Mouse (Mus musculus): ENCODE data around the gene Phospho1. TPM values are rescaled to one million over a fixed set of nuclear protein-coding genes. Genes with fewer than 3 reads are reported as not detected.

The Phospho1 gene
- polyA plus RNA-seq, 2 experiments = 2.5 to 35.5 TPM

DNA sequence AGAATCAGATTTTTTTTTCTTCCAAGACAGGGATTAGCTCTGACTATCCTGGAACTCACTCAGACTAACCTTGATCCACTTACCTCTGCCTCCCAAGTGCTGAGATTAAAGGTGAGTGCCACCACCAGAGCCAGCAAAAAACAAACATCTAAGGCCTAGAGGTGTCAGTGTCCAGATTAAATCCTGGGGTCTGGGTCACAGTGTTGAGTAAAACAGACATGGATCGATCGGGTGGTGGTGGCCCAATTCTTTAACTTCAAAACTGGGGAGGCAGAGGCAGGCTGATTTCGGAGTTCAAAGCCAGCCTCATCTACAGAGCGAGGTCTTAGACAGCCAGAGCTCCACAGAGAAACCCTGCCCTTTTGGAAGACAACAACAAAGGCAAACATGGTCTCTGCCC is 1.9 kb upstream of the Phospho1 start:
- H3K4me1 ChIP-seq (ENCODE audit: control insufficient read depth, insufficient read depth, low read length) = peaks cover 7% of the 10 kb centered on the region
- H3K27me3 ChIP-seq (ENCODE audit: control insufficient read depth, insufficient read depth, low read length) = peaks cover 25% of the 10 kb centered on the region
- TF ChIP-seq POLR2A (IDR thresholded peaks at IDR 0.05; ENCODE audit: borderline replicate concordance, extremely low read depth, insufficient read depth, insufficient read length) = no peak
- WGBS = 91% methylated on average over 4 of the region's 4 CpGs
- no peaks in the 10 kb centered on the region for H3K9me3 ChIP-seq (ENCODE audit: control insufficient read depth, low read length)
- no peak overlapping the region for H3K4me2 ChIP-seq (replicated peaks; ENCODE audit: low read depth, low read length, severe bottlenecking)
- ATAC-seq (ENCODE audit: low FRiP score, low read depth) (no peak), DNase-seq (ENCODE audit: low spot score) (no peak)
- H3K4me3 ChIP-seq (replicated peaks; ENCODE audit: low read length) = no peak overlapping the region
- no peaks in the 10 kb centered on the region for H3K36me3 ChIP-seq (ENCODE audit: control insufficient read depth, insufficient read depth, low read length)
- H3K9ac ChIP-seq (ENCODE audit: low read depth, low read length, severe bottlenecking) = no peak overlapping the region
- H3K27ac ChIP-seq (replicated peaks; ENCODE audit: low read depth, low read length) = no peak overlapping the region

DNA sequence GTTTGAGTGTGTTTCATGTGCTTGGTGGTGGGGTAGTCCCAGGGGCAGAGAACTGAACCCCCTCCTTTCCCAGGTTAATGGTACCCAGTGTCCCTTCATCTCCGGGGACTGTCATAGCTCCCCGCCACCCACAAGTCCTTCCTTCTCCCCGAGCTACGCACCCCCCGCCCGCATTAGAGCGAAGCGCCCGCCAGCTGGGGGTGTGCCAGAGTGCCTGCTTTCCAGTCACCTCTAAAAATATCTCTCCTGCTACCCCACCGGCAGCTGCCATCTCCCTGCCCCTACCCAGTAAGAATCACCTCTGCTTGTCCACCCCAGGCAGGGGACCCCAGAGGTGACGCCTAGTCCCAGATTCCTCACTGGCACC is 561 bp downstream of the Phospho1 start:
- Histone ChIP-seq H3K9ac (ENCODE audit: low read depth, low read length, severe bottlenecking) (peak overlapping the region; percentile 47; the same call in 1 of the 2 replicates), H3K4me1 (ENCODE audit: control insufficient read depth, insufficient read depth, low read length) (peaks cover 7% of the 10 kb centered on the region), H3K36me3 (ENCODE audit: control insufficient read depth, insufficient read depth, low read length) (no peaks in the 10 kb centered on the region), H3K4me3 (replicated peaks; ENCODE audit: low read length) (peak overlapping the region; percentile 66), H3K27ac (replicated peaks; ENCODE audit: low read depth, low read length) (no peak overlapping the region), H3K27me3 (ENCODE audit: control insufficient read depth, insufficient read depth, low read length) (peaks cover 48% of the 10 kb centered on the region), H3K9me3 (ENCODE audit: control insufficient read depth, low read length) (no peaks in the 10 kb centered on the region), H3K4me2 (replicated peaks; ENCODE audit: low read depth, low read length, severe bottlenecking) (peak overlapping the region; percentile 98)
- TF ChIP-seq POLR2A (IDR thresholded peaks at IDR 0.05; ENCODE audit: borderline replicate concordance, extremely low read depth, insufficient read depth, insufficient read length) = no peak
- DNase-seq (ENCODE audit: low spot score) (no peak), ATAC-seq (ENCODE audit: low FRiP score, low read depth) (no peak; the same call in 1 of the 2 replicates)
- 4% methylated on average over 11 of the region's 11 CpGs for WGBS

DNA sequence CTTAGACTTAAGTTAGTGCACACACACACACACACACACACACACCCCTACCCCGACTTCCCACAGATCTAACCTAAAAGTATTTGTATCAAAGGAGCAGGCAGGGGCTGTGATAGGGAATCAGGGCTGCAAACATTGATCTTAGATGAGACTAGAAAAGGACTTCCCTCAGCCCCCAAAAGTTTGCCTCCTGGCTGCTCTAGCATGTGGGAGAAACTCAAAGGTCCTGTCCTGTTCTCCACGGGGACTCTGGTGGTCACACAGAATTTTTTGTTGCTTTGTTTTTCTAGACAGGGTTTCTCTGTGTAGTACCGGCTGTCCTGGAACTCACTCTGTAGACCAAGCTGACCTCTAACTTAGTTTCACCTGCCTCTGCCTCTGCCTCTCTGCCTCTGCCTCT is 1.3 kb downstream of the Phospho1 start:
- H3K4me2 ChIP-seq (replicated peaks; ENCODE audit: low read depth, low read length, severe bottlenecking) = peak overlapping the region; percentile 98
- TF ChIP-seq POLR2A (IDR thresholded peaks at IDR 0.05; ENCODE audit: borderline replicate concordance, extremely low read depth, insufficient read depth, insufficient read length) = no peak
- no peaks in the 10 kb centered on the region for H3K9me3 ChIP-seq (ENCODE audit: control insufficient read depth, low read length)
- H3K27ac ChIP-seq (replicated peaks; ENCODE audit: low read depth, low read length) = no peak overlapping the region
- H3K36me3 ChIP-seq (ENCODE audit: control insufficient read depth, insufficient read depth, low read length) = no peaks in the 10 kb centered on the region
- H3K9ac ChIP-seq (ENCODE audit: low read depth, low read length, severe bottlenecking) = no peak overlapping the region
- H3K4me3 ChIP-seq (replicated peaks; ENCODE audit: low read length) = no peak overlapping the region; the same call in 1 of the 2 replicates
- DNase-seq (ENCODE audit: low spot score) = no peak
- peaks cover 10% of the 10 kb centered on the region for H3K4me1 ChIP-seq (ENCODE audit: control insufficient read depth, insufficient read depth, low read length)
- 58% methylated on average over 3 of the region's 3 CpGs for WGBS
- H3K27me3 ChIP-seq (ENCODE audit: control insufficient read depth, insufficient read depth, low read length) = peaks cover 55% of the 10 kb centered on the region
- ATAC-seq (ENCODE audit: low FRiP score, low read depth) = no peak

DNA sequence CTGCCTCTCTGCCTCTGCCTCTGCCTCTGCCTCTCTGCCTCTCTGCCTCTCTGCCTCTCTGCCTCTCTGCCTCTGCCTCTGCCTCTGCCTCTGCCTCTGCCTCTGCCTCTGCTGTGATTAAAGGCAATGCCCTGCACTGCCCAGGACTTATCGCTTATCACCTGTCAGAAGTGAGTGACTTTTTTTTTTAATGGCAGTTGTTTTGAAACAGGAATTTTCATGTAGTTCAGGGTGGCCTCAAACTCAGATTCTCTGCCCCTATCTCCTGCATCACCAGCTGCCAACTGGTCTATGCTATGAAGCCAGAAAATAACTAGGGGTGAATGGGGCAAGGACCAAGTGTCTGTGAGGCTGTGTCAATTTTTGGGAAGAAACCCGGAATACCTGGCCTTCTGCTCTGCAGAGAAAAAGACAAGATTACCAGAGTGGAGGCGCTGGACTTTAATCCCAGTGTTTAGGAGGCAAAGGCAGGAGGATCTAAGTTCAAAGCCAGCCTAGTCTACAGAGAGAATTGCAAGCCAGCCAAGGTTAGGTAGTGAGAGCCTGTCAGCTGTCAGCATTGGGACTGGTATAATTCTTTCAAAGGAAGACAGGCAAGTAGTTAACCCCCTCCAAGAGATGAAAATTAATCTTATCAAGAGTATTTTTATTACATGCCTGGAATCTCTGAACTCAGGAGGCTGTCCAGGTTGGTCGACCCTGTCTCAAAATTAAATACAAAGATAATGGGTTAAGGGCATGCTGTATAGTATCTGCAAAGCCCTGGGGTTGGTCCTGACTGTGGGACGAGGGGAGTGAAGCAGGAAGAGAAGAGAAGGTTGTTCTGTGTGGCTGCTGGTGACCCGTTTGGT is 2.2 kb downstream of the Phospho1 start:
- H3K27me3 ChIP-seq (ENCODE audit: control insufficient read depth, insufficient read depth, low read length) = peaks cover 65% of the 10 kb centered on the region
- no peak for DNase-seq (ENCODE audit: low spot score)
- no peak overlapping the region for H3K4me2 ChIP-seq (replicated peaks; ENCODE audit: low read depth, low read length, severe bottlenecking)
- no peak overlapping the region for H3K27ac ChIP-seq (replicated peaks; ENCODE audit: low read depth, low read length)
- TF ChIP-seq POLR2A (IDR thresholded peaks at IDR 0.05; ENCODE audit: borderline replicate concordance, extremely low read depth, insufficient read depth, insufficient read length) = no peak
- no peaks in the 10 kb centered on the region for H3K36me3 ChIP-seq (ENCODE audit: control insufficient read depth, insufficient read depth, low read length)
- no peak overlapping the region for H3K4me3 ChIP-seq (replicated peaks; ENCODE audit: low read length)
- H3K4me1 ChIP-seq (ENCODE audit: control insufficient read depth, insufficient read depth, low read length) = peaks cover 15% of the 10 kb centered on the region
- no peaks in the 10 kb centered on the region for H3K9me3 ChIP-seq (ENCODE audit: control insufficient read depth, low read length)
- ATAC-seq (ENCODE audit: low FRiP score, low read depth) = no peak
- 55% methylated on average over 6 of the region's 6 CpGs for WGBS
- no peak overlapping the region for H3K9ac ChIP-seq (ENCODE audit: low read depth, low read length, severe bottlenecking)

- Histone ChIP-seq H3K4me1 (ENCODE audit: control insufficient read depth, insufficient read depth, low read length) (peaks cover 15% of the 10 kb centered on the region), H3K27me3 (ENCODE audit: control insufficient read depth, insufficient read depth, low read length) (peaks cover 70% of the 10 kb centered on the region), H3K9ac (ENCODE audit: low read depth, low read length, severe bottlenecking) (no peak overlapping the region), H3K27ac (replicated peaks; ENCODE audit: low read depth, low read length) (no peak overlapping the region), H3K36me3 (ENCODE audit: control insufficient read depth, insufficient read depth, low read length) (no peaks in the 10 kb centered on the region), H3K9me3 (ENCODE audit: control insufficient read depth, low read length) (no peaks in the 10 kb centered on the region), H3K4me3 (replicated peaks; ENCODE audit: low read length) (no peak overlapping the region), H3K4me2 (replicated peaks; ENCODE audit: low read depth, low read length, severe bottlenecking) (no peak overlapping the region)
- no peak for TF ChIP-seq POLR2A (IDR thresholded peaks at IDR 0.05; ENCODE audit: borderline replicate concordance, extremely low read depth, insufficient read depth, insufficient read length)
- 26% methylated on average over 3 of the region's 3 CpGs for WGBS
- DNase-seq (ENCODE audit: low spot score) (no peak), ATAC-seq (ENCODE audit: low FRiP score, low read depth) (no peak)
Measured at GRCm38 (mm10) chr11:95827168-95827447, 2.8 kb downstream of the Phospho1 start.
